Mouse (Mus musculus) heart, postnatal 0 days (tissue): Measurements from ENCODE around the gene Dnajc30. TPM values are rescaled to one million over a fixed set of nuclear protein-coding genes. Genes with fewer than 3 reads are reported as not detected.

Source experiments
- ATAC-seq: fragments of 200-750 bp; cut with Nextera tagmentation; 2 replicates; pipeline ENCODE4 v1.8.0; 2017; ENCODE audit warnings: low read depth, moderate number of reproducible peaks, moderate library complexity; ENCODE audit not compliant: insufficient read depth
- DNase-seq: peaks from one replicate; pipeline ENCODE4 v3.0.0-alpha.2; 2016; ENCODE audit warnings: low spot score
- H3K27ac ChIP-seq: fragments of 300-500 bp; sonication (generic); 2 replicates; pipeline ENCODE4 v1.5.1; 2014; ENCODE audit warnings: low read depth, mild to moderate bottlenecking
- H3K27me3 ChIP-seq: fragments of 300-500 bp; sonication (generic); 2 replicates; pipeline ENCODE4 v1.6.1; 2014; ENCODE audit warnings: low read length, mixed read lengths; ENCODE audit not compliant: control insufficient read depth, insufficient read depth
- H3K36me3 ChIP-seq: fragments of 300-500 bp; sonication (generic); replicated peaks from 2 replicates; pipeline ENCODE4 v1.6.1; 2014; ENCODE audit warnings: low read length, mixed read lengths; ENCODE audit not compliant: control insufficient read depth, insufficient read depth
- H3K4me1 ChIP-seq: fragments of 300-500 bp; sonication (generic); 2 replicates; pipeline ENCODE4 v1.6.1; 2014; ENCODE audit warnings: antibody characterized with exemption; ENCODE audit not compliant: control insufficient read depth, insufficient read depth
- H3K4me2 ChIP-seq: fragments of 300-500 bp; sonication (generic); 2 replicates; pipeline ENCODE4 v1.6.1; 2014; ENCODE audit warnings: low read depth, mild to moderate bottlenecking, low read length, moderate library complexity
- H3K4me3 ChIP-seq: fragments of 300-500 bp; sonication (generic); 2 replicates; pipeline ENCODE4 v1.5.1; 2014; ENCODE audit warnings: low read depth, low read length
- H3K9ac ChIP-seq: fragments of 300-500 bp; sonication (generic); replicated peaks from 2 replicates; pipeline ENCODE4 v1.6.1; 2014; ENCODE audit warnings: low read depth, low read length, mixed read lengths
- H3K9me3 ChIP-seq: fragments of 300-500 bp; sonication (generic); replicated peaks from 2 replicates; pipeline ENCODE4 v1.6.1; 2016; ENCODE audit warnings: low read length; ENCODE audit not compliant: control insufficient read depth
- CTCF ChIP-seq: IDR thresholded peaks from 2 replicates; pipeline ENCODE4 v1.5.1; 2016; ENCODE audit warnings: antibody characterized with exemption, control low read depth, low read depth
- EP300 ChIP-seq: IDR thresholded peaks from 2 replicates; pipeline ENCODE4 v1.6.1; 2016; ENCODE audit warnings: antibody characterized with exemption, low read depth
- WGBS: fragments of 180-500 bp; shearing (Covaris S2); extraction: QIAGEN DNeasy Blood & Tissue Kit; methylation state at CpG from one replicate; pipeline ENCODE4 v1.1.7; 2014; 5-methylcytosine and 5-hydroxymethylcytosine counted together
- polyA plus RNA-seq: library from polyadenylated mRNA; unstranded; fragments of >200 nt; fragmentation: Nextera tagmentation; extraction: Ambion mirVana; gene quantifications from 2 replicates; pipeline ENCODE4 v1.2.1, GENCODE M21; 2015
- total RNA-seq: library from RNA; depleted of rRNA; stranded (reverse); fragments of >200 nt; gene quantifications from 2 replicates; pipeline ENCODE4 v1.2.3, GENCODE M21; 2014; ENCODE audit warnings: low replicate concordance

Gene Dnajc30
- total and polyA plus RNA-seq, 2 experiments from 2014 or later, result 19.7 to 33.6 TPM

GRCm38 (mm10) chr5:135066008-135066407 is 2.0 kb downstream of the Dnajc30 start:
- Histone ChIP-seq H3K4me2 (no peak overlapping the region), H3K27me3 (no peaks in the 10 kb centered on the region), H3K4me3 (no peak overlapping the region), H3K36me3 (peaks cover 12% of the 10 kb centered on the region; the same call in 1 of the 2 replicates), H3K4me1 (peaks cover 11% of the 10 kb centered on the region; the same call in 1 of the 2 replicates), H3K27ac (no peak overlapping the region), H3K9ac (no peak overlapping the region), H3K9me3 (no peaks in the 10 kb centered on the region)
- no peak for DNase-seq
- no peak for ATAC-seq
- WGBS, result 90% methylated on average over 3 of the region's 3 CpGs
- TF ChIP-seq CTCF, result no peak
- no peak for TF ChIP-seq EP300

GRCm38 (mm10) chr5:135070448-135070847 is 6.4 kb downstream of the Dnajc30 start:
- ATAC-seq, result no peak
- no peak overlapping the region for H3K4me3 ChIP-seq
- DNase-seq, result no peak
- H3K4me2 ChIP-seq, result no peak overlapping the region
- TF ChIP-seq CTCF (no peak), EP300 (no peak)
- no peak overlapping the region for H3K27ac ChIP-seq
- no peaks in the 10 kb centered on the region for H3K4me1 ChIP-seq
- no peaks in the 10 kb centered on the region for H3K9me3 ChIP-seq
- H3K36me3 ChIP-seq, result 0 out of 2 replicates have a peak, but pooled peaks cover 9% of the 10 kb centered on the region
- H3K27me3 ChIP-seq, result no peaks in the 10 kb centered on the region
- no peak overlapping the region for H3K9ac ChIP-seq
- WGBS, result 79% methylated on average over 3 of the region's 3 CpGs

- Histone ChIP-seq H3K27ac (no peak overlapping the region), H3K4me1 (no peaks in the 10 kb centered on the region), H3K9ac (no peak overlapping the region), H3K36me3 (0 out of 2 replicates have a peak, but pooled peaks cover 3% of the 10 kb centered on the region), H3K27me3 (no peaks in the 10 kb centered on the region), H3K4me3 (no peak overlapping the region), H3K9me3 (no peaks in the 10 kb centered on the region), H3K4me2 (no peak overlapping the region)
- DNase-seq (no peak), ATAC-seq (no peak)
- no peak for TF ChIP-seq EP300
- TF ChIP-seq CTCF, result no peak
- WGBS, result 91% methylated on average over 2 of the region's 2 CpGs
These were observed 8.1 kb downstream of the Dnajc30 start for GRCm38 (mm10) chr5:135072061-135072460.

- Histone ChIP-seq H3K4me3 (no peak overlapping the region), H3K4me1 (no peaks in the 10 kb centered on the region), H3K27me3 (no peaks in the 10 kb centered on the region), H3K36me3 (no peaks in the 10 kb centered on the region), H3K9me3 (no peaks in the 10 kb centered on the region), H3K9ac (no peak overlapping the region), H3K4me2 (no peak overlapping the region), H3K27ac (no peak overlapping the region)
- no peak for ATAC-seq
- TF ChIP-seq EP300 (no peak), CTCF (no peak)
- no peak for DNase-seq
- 72% methylated on average over 6 of the region's 6 CpGs for WGBS
These were observed 8.7 kb downstream of the Dnajc30 start for GRCm38 (mm10) chr5:135072720-135073119.

GRCm38 (mm10) chr5:135073349-135074150 is 9.5 kb downstream of the Dnajc30 start:
- Histone ChIP-seq H3K9ac (peak overlapping the region; percentile 33; the same call in 1 of the 2 replicates), H3K4me2 (no peak overlapping the region)
- TF ChIP-seq EP300, result no peak
- no peak for TF ChIP-seq CTCF

GRCm38 (mm10) chr5:135075655-135076054 is 11.7 kb downstream of the Dnajc30 start:
- Histone ChIP-seq H3K4me2 (no peak overlapping the region), H3K27me3 (no peaks in the 10 kb centered on the region), H3K9ac (no peak overlapping the region), H3K36me3 (no peaks in the 10 kb centered on the region), H3K4me1 (no peaks in the 10 kb centered on the region), H3K27ac (no peak overlapping the region), H3K4me3 (no peak overlapping the region), H3K9me3 (no peaks in the 10 kb centered on the region)
- ATAC-seq (no peak), DNase-seq (no peak)
- 54% methylated on average over 4 of the region's 4 CpGs for WGBS
- TF ChIP-seq EP300 (no peak), CTCF (peak; percentile 24; the same call in 1 of the 2 replicates)

More at GRCm38 (mm10) chr5:135073349-135074150, 9.5 kb downstream of the Dnajc30 start:
- WGBS, result 39% methylated on average over 26 of the region's 26 CpGs
- H3K4me1 ChIP-seq, result no peaks in the 10 kb centered on the region
- H3K4me3 ChIP-seq, result no peak overlapping the region
- DNase-seq, result no peak
- no peak overlapping the region for H3K27ac ChIP-seq
- H3K36me3 ChIP-seq, result no peaks in the 10 kb centered on the region
- no peak for ATAC-seq
- no peaks in the 10 kb centered on the region for H3K9me3 ChIP-seq
- H3K27me3 ChIP-seq, result no peaks in the 10 kb centered on the region
